Mouse (Mus musculus) inflammation-experienced regulatory T-cells, adult 6 months (primary cell): ENCODE measurements around the gene Cdc25a. TPM values are rescaled to one million over a fixed set of nuclear protein-coding genes. Genes with fewer than 3 reads are reported as not detected.

ENCODE experiments used
- ATAC-seq: one replicate; pipeline ENCODE4 v1.8.0; 2017
- polyA plus RNA-seq, 3 experiments: library from polyadenylated mRNA; unstranded; fragments of 100-300 nt; shearing (Covaris generic); gene quantifications; one replicate each; pipeline ENCODE4 v1.2.1; 2017

The Cdc25a gene
- polyA plus RNA-seq, 3 experiments from 2014 or later, result 6.2 to 10.2 (median 8.1) TPM

GRCm38 (mm10) chr9:109932756-109933375 is 57.5 kb downstream of the Cdc25a start:
- no peak for ATAC-seq

GRCm38 (mm10) chr9:109939401-109939800 is 64.0 kb downstream of the Cdc25a start:
- no peak for ATAC-seq

- ATAC-seq, result no peak
These were observed 67.4 kb downstream of the Cdc25a start for GRCm38 (mm10) chr9:109942796-109943195.

Other genes with a start within 250 kb of the Cdc25a start
- gene Fbxw24, start 249.5 kb upstream of the Cdc25a start, polyA plus RNA-seq, result not detected
- gene Fbxw25, start 210.9 kb upstream of the Cdc25a start, polyA plus RNA-seq, result not detected
- not detected for gene Fbxw18, start 172.9 kb upstream of the Cdc25a start, polyA plus RNA-seq
- not detected for gene Fbxw26, start 129.5 kb upstream of the Cdc25a start, polyA plus RNA-seq
- gene Fbxw27, start 84.9 kb upstream of the Cdc25a start, polyA plus RNA-seq, result not detected
- not detected for gene Spink8, start 63.3 kb upstream of the Cdc25a start, polyA plus RNA-seq
- gene Nme6, start 42.8 kb upstream of the Cdc25a start, polyA plus RNA-seq, result 10 to 100 TPM in 1 of 3 experiments, 1 to 10 TPM in 2; 6.7 to 16.6 (median 9.4) TPM
- gene Camp, start 26.0 kb upstream of the Cdc25a start, polyA plus RNA-seq, result 1 to 10 TPM in 1 of 3 experiments, not detected in 2; 1.5 TPM
- gene Map4, start 55.9 kb downstream of the Cdc25a start, polyA plus RNA-seq, result 10 to 100 TPM; 32.9 to 44.2 (median 35.5) TPM
- gene Smarcc1, start 242.1 kb downstream of the Cdc25a start, polyA plus RNA-seq, result 10 to 100 TPM; 25.9 to 35.4 (median 26.2) TPM
- gene Dhx30, start 242.3 kb downstream of the Cdc25a start, polyA plus RNA-seq, result 100 to 1,000 TPM in 2 of 3 experiments, 10 to 100 TPM in 1; 70.5 to 107 (median 103) TPM